Mouse (Mus musculus) cerebellum, adult 8-10 months (tissue): ENCODE measurements around the gene Nhsl1.
A peak's percentile ranks its signal among the peaks of the same experiment; 100 is the strongest.
"Not testable (repeated sequence)": the region's sequence is repeated elsewhere in the genome, so short reads cannot be mapped to it uniquely, and the experiment has no call there.

Experiments used
- DNase-seq: peaks from one replicate; pipeline ENCODE4 v3.0.0; 2022

The Nhsl1 gene

DNA sequence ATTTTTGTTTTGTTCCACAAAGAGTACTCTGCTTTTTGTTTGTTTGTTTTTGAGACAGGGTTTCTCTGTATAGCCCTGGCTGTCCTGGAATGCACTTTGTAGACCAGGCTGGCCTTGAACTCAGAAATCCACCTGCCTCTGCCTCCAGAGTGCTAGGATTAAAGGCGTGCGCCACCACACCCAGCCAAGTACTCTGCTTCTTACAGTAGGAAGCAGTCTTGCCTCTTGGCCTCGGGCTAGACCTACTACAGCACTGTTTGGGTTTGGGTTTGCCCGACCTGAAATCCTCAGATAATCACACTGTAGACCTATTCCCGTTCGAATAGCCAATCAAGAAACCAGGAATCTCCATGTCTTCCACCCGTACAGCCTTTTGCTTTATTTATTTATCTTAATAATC, 130.1 kb downstream of the Nhsl1 start:
- not testable (repeated sequence) for DNase-seq

- peak; percentile 89 for DNase-seq
These were observed 134.6 kb downstream of the Nhsl1 start for GRCm38 (mm10) chr10:18453380-18453779.

DNA sequence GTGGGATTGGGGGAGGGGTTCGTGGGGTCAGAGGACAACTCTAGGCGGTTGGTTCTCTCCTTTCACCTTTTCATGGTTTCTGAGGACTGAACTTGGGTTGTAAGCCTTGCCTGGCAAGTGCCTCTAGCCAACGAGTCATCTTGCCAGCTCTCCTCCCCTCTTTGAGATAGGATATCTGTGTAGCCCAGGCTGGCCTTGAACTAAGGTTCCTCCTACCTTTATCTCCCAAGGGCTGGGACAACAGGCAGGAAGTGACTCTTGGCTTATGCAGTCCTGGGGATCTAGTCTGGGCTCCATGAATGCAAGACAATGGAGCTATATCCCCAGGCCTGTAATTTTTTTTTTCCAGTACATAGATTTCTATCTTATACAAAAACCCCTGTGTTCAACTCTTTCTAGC, 135.4 kb downstream of the Nhsl1 start:
- no peak for DNase-seq

DNA sequence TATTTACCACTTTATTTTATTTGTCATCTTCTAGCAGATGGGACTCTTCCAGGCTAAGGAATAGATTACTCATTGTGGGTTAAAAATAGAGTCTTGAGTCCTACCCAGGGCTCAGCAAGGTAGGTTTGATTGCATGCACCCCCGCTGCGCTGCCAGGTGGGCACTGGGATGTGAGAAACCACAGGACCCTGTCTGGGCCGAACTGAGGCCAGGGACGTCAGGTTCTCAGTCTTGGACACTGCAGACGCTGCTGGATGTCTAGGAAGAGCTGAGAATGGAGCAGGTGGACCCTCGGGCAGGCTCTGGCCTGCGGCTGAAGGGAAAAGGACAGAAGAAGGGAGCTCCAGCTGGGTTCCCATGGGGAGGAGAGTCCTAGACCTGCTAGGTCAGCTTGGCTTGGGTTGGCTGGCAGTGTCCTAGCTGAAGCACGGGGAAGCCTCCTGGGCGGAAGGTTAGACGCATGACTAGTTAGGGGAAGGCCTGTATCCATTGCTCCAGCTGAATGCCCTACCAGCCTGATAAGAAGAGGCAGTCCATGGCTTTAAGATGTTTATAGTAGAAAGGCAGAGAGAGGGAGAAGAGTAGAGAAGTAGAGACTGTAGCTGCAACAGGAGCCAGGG, 136.6 kb downstream of the Nhsl1 start:
- DNase-seq = peak; percentile 70

- DNase-seq = no peak
These were observed 139.2 kb downstream of the Nhsl1 start for GRCm38 (mm10) chr10:18457808-18458475.

- DNase-seq = no peak
These were observed 142.6 kb downstream of the Nhsl1 start for GRCm38 (mm10) chr10:18461336-18461735.

- DNase-seq = peak; percentile 7
These were observed 144.5 kb downstream of the Nhsl1 start for GRCm38 (mm10) chr10:18463071-18463841.

DNA sequence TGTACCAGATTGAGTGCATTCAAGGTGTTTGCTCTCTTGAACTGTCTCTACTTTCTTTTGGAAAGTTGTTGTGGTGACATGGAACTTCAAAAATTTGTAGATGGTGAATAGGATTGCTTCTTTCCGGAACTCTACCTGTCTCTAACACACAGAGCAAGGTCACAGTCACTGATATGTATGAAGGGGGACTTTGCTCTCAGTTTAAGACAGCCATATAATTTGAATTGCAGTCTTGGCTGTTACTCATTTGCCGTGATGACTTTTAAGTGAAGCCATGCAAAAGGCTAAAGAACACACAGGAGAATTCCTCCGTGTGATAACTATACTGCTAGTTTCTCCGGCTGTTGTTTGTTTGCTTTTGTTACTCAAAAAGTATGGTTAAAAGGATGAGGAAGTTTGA, 149.6 kb downstream of the Nhsl1 start:
- no peak for DNase-seq

GRCm38 (mm10) chr10:18469279-18470135, 150.7 kb downstream of the Nhsl1 start:
- no peak for DNase-seq

GRCm38 (mm10) chr10:18470351-18471060, 151.7 kb downstream of the Nhsl1 start:
- DNase-seq = no peak

GRCm38 (mm10) chr10:18471648-18472047, 152.9 kb downstream of the Nhsl1 start:
- no peak for DNase-seq

DNA sequence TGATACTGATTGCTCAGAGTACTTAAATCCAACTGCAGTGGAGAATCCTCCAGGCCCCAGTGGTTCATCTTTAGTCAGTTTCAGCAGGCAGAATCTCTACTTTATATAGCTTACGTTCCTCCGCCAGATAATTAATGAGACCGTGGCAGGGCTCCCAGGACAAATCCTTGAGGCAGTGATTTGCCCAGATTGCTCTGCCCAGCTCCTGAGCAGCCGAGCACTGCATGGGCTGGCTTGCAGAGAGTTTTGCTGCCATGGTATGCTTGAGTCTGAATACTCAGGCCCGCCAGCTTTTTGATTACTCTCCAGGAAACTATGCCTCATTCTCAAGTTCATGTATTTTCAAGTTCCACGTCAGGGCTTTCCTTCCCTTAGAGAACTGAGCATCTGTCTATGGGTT, 156.3 kb downstream of the Nhsl1 start:
- DNase-seq = no peak

- no peak for DNase-seq
These were observed 159.5 kb downstream of the Nhsl1 start for GRCm38 (mm10) chr10:18478294-18478693.

- DNase-seq = no peak
These were observed 160.5 kb downstream of the Nhsl1 start for GRCm38 (mm10) chr10:18479285-18479684.

GRCm38 (mm10) chr10:18480836-18481235, 162.1 kb downstream of the Nhsl1 start:
- DNase-seq = no peak

- peak; percentile 40 for DNase-seq
These were observed 163.9 kb downstream of the Nhsl1 start for GRCm38 (mm10) chr10:18482558-18483141.

GRCm38 (mm10) chr10:18483658-18484057, 164.9 kb downstream of the Nhsl1 start:
- DNase-seq = no peak

- no peak for DNase-seq
These were observed 165.9 kb downstream of the Nhsl1 start for GRCm38 (mm10) chr10:18484731-18485130.

GRCm38 (mm10) chr10:18488239-18488803, 169.5 kb downstream of the Nhsl1 start:
- DNase-seq = no peak

DNA sequence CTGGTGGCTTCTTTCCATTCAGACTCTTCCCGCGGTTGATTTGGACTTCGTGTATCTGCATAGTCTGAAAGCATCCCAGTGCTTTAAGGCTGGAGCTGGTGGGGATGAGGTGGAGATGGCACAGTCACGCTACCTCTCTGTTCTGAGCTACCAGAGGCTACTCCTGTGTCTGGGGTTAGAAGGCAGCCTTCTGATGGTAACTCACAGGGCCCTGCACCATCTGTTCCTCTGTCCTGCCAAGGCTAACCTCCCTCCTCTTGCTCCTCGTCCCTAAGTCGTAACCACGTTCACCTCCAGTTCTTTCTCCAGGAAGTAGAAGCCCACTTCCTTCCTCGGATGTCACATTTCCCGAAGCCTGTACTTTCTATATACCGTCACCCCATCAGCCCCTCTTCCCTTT, 171.2 kb downstream of the Nhsl1 start:
- DNase-seq = no peak

GRCm38 (mm10) chr10:18491952-18492351, 173.2 kb downstream of the Nhsl1 start:
- no peak for DNase-seq
